Mouse (Mus musculus): ENCODE data around the gene Idnk. TPM values are rescaled to one million over a fixed set of nuclear protein-coding genes. Genes with fewer than 3 reads are reported as not detected.

Idnk gene
- polyA plus RNA-seq, 1 experiment from 2014 or later: 62.6 TPM

DNA sequence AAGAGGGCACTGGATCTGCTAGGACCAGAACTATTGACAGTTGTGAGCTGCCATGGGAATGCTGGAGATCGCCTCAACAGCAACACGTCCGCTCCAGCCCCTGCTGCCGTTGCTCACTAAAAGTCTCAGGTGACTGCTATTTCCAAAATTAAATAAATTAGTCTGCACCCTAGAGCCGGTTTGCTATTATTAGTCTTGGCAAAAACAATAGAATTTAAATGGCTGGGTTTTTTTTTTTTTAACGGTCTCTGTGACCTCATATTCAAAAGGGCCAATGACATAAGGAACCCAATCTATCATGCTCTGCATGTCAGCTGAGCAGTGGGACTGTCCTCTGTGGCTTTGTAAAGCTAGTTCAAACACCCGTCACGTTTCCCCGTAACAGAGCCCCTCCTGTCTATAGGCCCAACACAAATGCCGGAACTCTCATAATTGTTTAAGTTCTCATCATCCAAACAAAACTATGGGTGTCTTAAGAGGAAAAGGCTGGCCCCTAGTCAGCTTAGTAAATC lies 34.6 kb upstream of the Idnk start:
- WGBS: 28% methylated on average over 10 of the region's 10 CpGs

DNA sequence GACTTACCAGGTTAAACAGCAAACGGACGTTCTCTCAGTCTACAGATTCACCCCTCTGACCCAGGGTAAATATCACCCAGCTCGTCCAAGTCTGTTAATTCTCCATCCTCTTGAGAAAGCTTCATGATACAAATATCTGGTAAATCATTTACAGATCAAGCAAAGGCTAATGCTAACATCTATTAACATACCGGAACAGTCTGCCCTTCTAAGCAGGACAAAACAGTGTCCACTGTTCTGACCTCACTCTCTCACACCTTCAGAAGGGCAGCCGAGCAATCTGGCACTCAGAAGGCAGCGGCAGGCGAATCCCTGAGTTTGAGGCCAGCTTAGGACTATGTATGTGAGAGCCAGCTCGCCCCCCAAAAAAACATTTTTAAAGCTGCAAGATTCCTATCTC lies 34.1 kb upstream of the Idnk start:
- Histone ChIP-seq H3K4me1 (ENCODE audit: control insufficient read depth, insufficient read depth, low read length) (peaks cover 13% of the 10 kb centered on the region), H3K9ac (replicated peaks; ENCODE audit: low read depth, low read length) (no peak overlapping the region), H3K27me3 (ENCODE audit: control insufficient read depth, insufficient read depth, low read length) (no peaks in the 10 kb centered on the region), H3K4me3 (ENCODE audit: low read depth, low read length) (no peak overlapping the region), H3K36me3 (ENCODE audit: control insufficient read depth, insufficient read depth, low read length) (0 out of 2 replicates have a peak, but pooled peaks cover 3% of the 10 kb centered on the region), H3K4me2 (ENCODE audit: low read depth, low read length) (no peak overlapping the region), H3K27ac (ENCODE audit: low read depth, low read length) (no peak overlapping the region), H3K9me3 (ENCODE audit: control insufficient read depth, low read length) (no peaks in the 10 kb centered on the region)
- no peak for ATAC-seq (ENCODE audit: low read depth)
- 56% methylated on average over 8 of the region's 8 CpGs for WGBS

More for the DNA sequence above, 34.6 kb upstream of the Idnk start:
- no peak overlapping the region for H3K9ac ChIP-seq (replicated peaks; ENCODE audit: low read depth, low read length)
- H3K27ac ChIP-seq (ENCODE audit: low read depth, low read length): no peak overlapping the region
- no peaks in the 10 kb centered on the region for H3K9me3 ChIP-seq (ENCODE audit: control insufficient read depth, low read length)
- no peak overlapping the region for H3K4me3 ChIP-seq (ENCODE audit: low read depth, low read length)
- no peaks in the 10 kb centered on the region for H3K27me3 ChIP-seq (ENCODE audit: control insufficient read depth, insufficient read depth, low read length)
- H3K36me3 ChIP-seq (ENCODE audit: control insufficient read depth, insufficient read depth, low read length): 0 out of 2 replicates have a peak, but pooled peaks cover 3% of the 10 kb centered on the region
- no peak overlapping the region for H3K4me2 ChIP-seq (ENCODE audit: low read depth, low read length)
- peaks cover 13% of the 10 kb centered on the region for H3K4me1 ChIP-seq (ENCODE audit: control insufficient read depth, insufficient read depth, low read length)
- ATAC-seq (ENCODE audit: low read depth): no peak

DNA sequence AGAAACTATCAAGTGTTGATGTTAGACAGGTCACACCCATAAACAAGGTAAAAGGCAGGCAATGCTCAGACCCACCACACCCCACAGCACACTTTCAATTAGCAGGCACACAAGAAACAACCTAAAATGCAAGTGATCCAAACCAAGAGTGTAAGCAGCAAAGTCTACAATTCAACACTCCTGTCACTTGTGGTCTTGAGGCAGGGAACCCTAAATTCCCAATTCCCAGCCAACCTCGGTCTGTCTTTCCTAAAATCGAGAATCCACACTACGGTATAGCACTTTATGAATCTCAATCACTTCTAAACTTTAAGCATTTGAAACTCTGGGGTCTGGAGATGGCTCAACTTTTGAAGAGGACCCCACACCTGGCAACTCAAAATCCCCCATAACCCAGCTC lies 33.2 kb upstream of the Idnk start:
- Histone ChIP-seq H3K4me2 (ENCODE audit: low read depth, low read length) (no peak overlapping the region), H3K9ac (replicated peaks; ENCODE audit: low read depth, low read length) (no peak overlapping the region), H3K4me3 (ENCODE audit: low read depth, low read length) (no peak overlapping the region), H3K4me1 (ENCODE audit: control insufficient read depth, insufficient read depth, low read length) (peaks cover 13% of the 10 kb centered on the region), H3K9me3 (ENCODE audit: control insufficient read depth, low read length) (no peaks in the 10 kb centered on the region), H3K27me3 (ENCODE audit: control insufficient read depth, insufficient read depth, low read length) (no peaks in the 10 kb centered on the region), H3K36me3 (ENCODE audit: control insufficient read depth, insufficient read depth, low read length) (0 out of 2 replicates have a peak, but pooled peaks cover 3% of the 10 kb centered on the region), H3K27ac (ENCODE audit: low read depth, low read length) (no peak overlapping the region)
- no peak for ATAC-seq (ENCODE audit: low read depth)
- 90% methylated on average over 3 of the region's 3 CpGs for WGBS

DNA sequence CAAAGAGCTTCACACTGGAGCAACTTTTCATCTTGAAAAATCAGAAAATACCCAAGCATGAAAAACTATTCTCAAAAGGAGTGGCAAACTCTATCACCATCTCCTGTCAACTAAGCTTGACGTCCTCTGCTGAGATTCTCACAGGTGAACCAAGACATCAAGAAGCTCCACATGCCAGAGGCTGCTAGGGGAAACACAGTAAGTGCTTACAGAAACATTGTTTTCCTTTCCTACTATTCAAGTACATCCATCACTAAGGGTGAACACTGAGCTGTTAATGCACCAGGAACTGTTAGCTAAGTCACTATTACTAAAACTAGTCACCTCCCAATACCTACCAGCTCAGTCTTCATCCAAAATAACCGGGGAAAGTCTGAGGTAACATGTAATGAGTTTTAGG lies 32.5 kb upstream of the Idnk start:
- Histone ChIP-seq H3K4me2 (ENCODE audit: low read depth, low read length) (0 out of 2 replicates have a peak overlapping the region, but pooled peaks have one; percentile 14), H3K27me3 (ENCODE audit: control insufficient read depth, insufficient read depth, low read length) (no peaks in the 10 kb centered on the region), H3K9ac (replicated peaks; ENCODE audit: low read depth, low read length) (no peak overlapping the region), H3K36me3 (ENCODE audit: control insufficient read depth, insufficient read depth, low read length) (0 out of 2 replicates have a peak, but pooled peaks cover 3% of the 10 kb centered on the region), H3K4me1 (ENCODE audit: control insufficient read depth, insufficient read depth, low read length) (peaks cover 19% of the 10 kb centered on the region), H3K4me3 (ENCODE audit: low read depth, low read length) (no peak overlapping the region), H3K9me3 (ENCODE audit: control insufficient read depth, low read length) (no peaks in the 10 kb centered on the region), H3K27ac (ENCODE audit: low read depth, low read length) (no peak overlapping the region)
- WGBS: 67% methylated on average over 2 of the region's 2 CpGs
- ATAC-seq (ENCODE audit: low read depth): no peak

DNA sequence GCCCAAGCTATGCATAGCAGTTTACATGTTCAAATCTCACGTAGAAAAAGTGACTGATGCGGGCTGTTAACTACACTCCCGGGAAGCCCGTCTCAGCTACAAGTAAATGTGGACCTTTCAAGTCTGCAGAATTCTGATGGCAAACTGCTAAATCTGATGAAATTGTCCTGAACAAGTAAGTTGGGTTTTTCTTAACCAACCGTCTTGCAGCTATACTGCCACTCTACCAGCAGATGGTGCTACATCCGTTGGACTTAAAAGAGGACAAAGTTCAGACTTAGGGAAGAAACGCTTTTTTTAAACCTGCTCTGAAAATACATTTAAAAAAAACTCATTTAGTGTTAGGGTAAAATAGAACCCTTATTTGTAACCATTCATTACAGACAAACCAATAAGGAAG lies 31.3 kb upstream of the Idnk start:
- Histone ChIP-seq H3K9ac (replicated peaks; ENCODE audit: low read depth, low read length) (no peak overlapping the region; the same call in 1 of the 2 replicates), H3K4me1 (ENCODE audit: control insufficient read depth, insufficient read depth, low read length) (peaks cover 20% of the 10 kb centered on the region), H3K36me3 (ENCODE audit: control insufficient read depth, insufficient read depth, low read length) (0 out of 2 replicates have a peak, but pooled peaks cover 3% of the 10 kb centered on the region)

DNA sequence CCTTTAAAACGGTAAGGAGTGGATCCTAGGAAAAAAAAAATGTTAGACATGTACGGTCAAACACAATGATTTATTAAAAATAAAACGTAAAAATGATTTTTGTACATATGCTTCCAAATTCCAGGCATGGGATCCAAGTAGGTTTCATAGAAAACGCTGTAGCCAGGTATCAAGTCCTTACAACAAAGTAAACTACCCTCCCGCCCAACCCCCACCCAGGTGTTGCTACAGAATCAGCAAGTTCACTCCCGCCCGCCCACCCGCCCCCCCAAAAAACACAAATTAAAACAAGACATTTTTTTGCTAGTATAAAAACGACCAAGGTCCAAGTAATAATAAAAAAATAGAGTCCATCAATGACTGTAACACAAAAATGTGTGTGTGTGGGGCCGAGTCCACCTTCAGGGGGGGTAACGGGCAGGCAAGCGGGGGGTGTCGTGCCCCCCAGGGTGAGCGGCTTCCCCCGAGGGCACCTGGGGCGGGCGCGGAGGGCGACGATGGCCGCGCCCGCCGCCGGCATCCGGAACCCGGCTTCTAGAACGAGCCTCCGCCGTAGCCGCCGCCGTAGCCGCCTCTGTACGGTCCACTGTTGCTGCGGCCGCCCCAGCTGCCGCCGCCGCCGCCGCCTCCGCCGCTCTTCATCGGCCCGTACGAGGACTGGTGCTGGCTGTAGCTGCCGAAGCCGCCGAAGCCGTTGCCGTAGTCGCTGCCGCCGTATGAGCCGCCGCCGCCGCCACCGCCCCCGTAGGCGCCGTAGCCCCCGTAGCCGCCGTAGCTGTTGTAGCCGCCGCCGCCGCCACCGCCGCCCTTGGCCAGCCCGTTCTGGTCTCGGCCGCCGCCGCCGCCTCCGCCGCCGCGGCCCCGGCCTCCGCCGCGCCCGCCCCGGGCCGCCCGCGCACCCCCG lies 30.3 kb upstream of the Idnk start:
- Histone ChIP-seq H3K4me2 (ENCODE audit: low read depth, low read length) (peak overlapping the region; percentile 71), H3K27ac (ENCODE audit: low read depth, low read length) (peak overlapping the region; percentile 100), H3K4me1 (ENCODE audit: control insufficient read depth, insufficient read depth, low read length) (peaks cover 20% of the 10 kb centered on the region), H3K4me3 (ENCODE audit: low read depth, low read length) (peak overlapping the region; percentile 96), H3K36me3 (ENCODE audit: control insufficient read depth, insufficient read depth, low read length) (0 out of 2 replicates have a peak, but pooled peaks cover 3% of the 10 kb centered on the region), H3K9ac (replicated peaks; ENCODE audit: low read depth, low read length) (peak overlapping the region; percentile 99), H3K9me3 (ENCODE audit: control insufficient read depth, low read length) (no peaks in the 10 kb centered on the region), H3K27me3 (ENCODE audit: control insufficient read depth, insufficient read depth, low read length) (no peaks in the 10 kb centered on the region)
- under 1% methylated on average over 69 of the region's 92 CpGs for WGBS
- no peak for ATAC-seq (ENCODE audit: low read depth)

More for the DNA sequence above, 31.3 kb upstream of the Idnk start:
- peak overlapping the region; percentile 96 for H3K4me3 ChIP-seq (ENCODE audit: low read depth, low read length)
- H3K27me3 ChIP-seq (ENCODE audit: control insufficient read depth, insufficient read depth, low read length): no peaks in the 10 kb centered on the region
- H3K4me2 ChIP-seq (ENCODE audit: low read depth, low read length): peak overlapping the region; percentile 71
- H3K27ac ChIP-seq (ENCODE audit: low read depth, low read length): no peak overlapping the region
- no peak for ATAC-seq (ENCODE audit: low read depth)
- H3K9me3 ChIP-seq (ENCODE audit: control insufficient read depth, low read length): no peaks in the 10 kb centered on the region
- WGBS: 36% methylated on average over 7 of the region's 7 CpGs

DNA sequence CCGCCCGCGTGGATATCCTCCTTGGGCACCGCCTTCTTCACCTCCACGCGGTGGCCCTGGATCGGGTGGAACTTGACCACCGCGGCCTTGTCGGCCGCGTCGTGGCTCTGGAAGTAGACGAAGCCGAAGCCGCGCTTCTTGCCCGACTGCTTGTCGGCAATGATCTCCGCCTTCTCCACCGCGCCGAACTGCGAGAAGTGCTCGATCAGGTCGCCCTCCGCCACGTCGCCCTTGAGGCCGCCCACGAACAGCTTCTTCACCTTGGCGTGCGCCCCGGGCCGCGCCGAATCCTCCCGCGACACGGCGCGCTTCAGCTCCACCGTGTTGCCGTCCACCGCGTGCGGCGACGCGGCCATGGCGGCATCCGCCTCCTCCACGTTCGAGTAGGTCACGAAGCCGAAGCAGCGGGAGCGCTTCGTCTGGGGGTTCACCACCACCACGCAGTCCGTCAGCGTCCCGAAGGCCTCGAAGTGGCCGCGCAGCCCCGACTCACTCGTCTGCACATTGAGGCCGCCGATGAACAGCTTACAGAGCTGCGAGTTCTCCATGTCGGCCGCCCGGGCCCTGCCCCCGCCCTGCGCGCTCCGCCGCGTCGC lies 29.6 kb upstream of the Idnk start:
- 0 out of 2 replicates have a peak, but pooled peaks cover 3% of the 10 kb centered on the region for H3K36me3 ChIP-seq (ENCODE audit: control insufficient read depth, insufficient read depth, low read length)
- H3K4me2 ChIP-seq (ENCODE audit: low read depth, low read length): peak overlapping the region; percentile 71
- H3K4me3 ChIP-seq (ENCODE audit: low read depth, low read length): peak overlapping the region; percentile 96
- no peaks in the 10 kb centered on the region for H3K9me3 ChIP-seq (ENCODE audit: control insufficient read depth, low read length)
- under 1% methylated on average over 69 of the region's 81 CpGs for whole genome bisulfite sequencing
- H3K27me3 ChIP-seq (ENCODE audit: control insufficient read depth, insufficient read depth, low read length): no peaks in the 10 kb centered on the region
- H3K4me1 ChIP-seq (ENCODE audit: control insufficient read depth, insufficient read depth, low read length): peaks cover 20% of the 10 kb centered on the region
- peak; percentile 47 for ATAC-seq (ENCODE audit: low read depth)
- peak overlapping the region; percentile 100 for H3K27ac ChIP-seq (ENCODE audit: low read depth, low read length)
- H3K9ac ChIP-seq (replicated peaks; ENCODE audit: low read depth, low read length): peak overlapping the region; percentile 99

DNA sequence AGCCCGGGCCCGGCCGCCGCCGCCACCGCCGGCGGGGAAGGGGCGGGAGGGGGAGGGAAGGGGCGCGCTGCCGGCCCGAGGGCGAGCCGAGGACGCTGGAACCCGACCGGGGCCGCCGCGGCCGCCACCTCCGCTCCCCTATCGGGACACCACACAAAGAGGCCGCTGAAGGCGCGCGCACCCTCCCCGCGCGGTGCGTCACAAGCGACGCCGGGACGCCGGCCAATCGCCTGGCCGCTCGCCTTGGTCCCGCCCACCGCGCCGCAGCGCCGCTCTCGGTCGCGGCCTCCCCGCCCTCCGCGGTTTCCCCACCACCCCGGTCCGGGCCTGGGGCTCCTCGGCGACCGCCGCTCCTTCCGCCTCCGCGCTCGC lies 29.1 kb upstream of the Idnk start, which contains the start of gene Hnrnpa0:
TSS of gene Hnrnpa0 (minus strand) at position 161 of the 372 bp plus-strand sequence.
- WGBS: 0% methylated on average over 9 of the region's 62 CpGs
- Histone ChIP-seq H3K36me3 (ENCODE audit: control insufficient read depth, insufficient read depth, low read length) (0 out of 2 replicates have a peak, but pooled peaks cover 3% of the 10 kb centered on the region), H3K27me3 (ENCODE audit: control insufficient read depth, insufficient read depth, low read length) (no peaks in the 10 kb centered on the region), H3K4me3 (ENCODE audit: low read depth, low read length) (peak within 1 kb of the TSS; percentile 96), H3K27ac (ENCODE audit: low read depth, low read length) (peak within 1 kb of the TSS; percentile 100), H3K9ac (replicated peaks; ENCODE audit: low read depth, low read length) (peak within 1 kb of the TSS; percentile 99), H3K4me1 (ENCODE audit: control insufficient read depth, insufficient read depth, low read length) (peaks cover 20% of the 10 kb centered on the region), H3K4me2 (ENCODE audit: low read depth, low read length) (peak within 1 kb of the TSS; percentile 71), H3K9me3 (ENCODE audit: control insufficient read depth, low read length) (no peaks in the 10 kb centered on the region)
- ATAC-seq (ENCODE audit: low read depth): peak; percentile 95
